Mouse (Mus musculus) heart, postnatal 36 days (tissue): Measurements from ENCODE around the gene Gm21836. TPM values are rescaled to one million over a fixed set of nuclear protein-coding genes. Genes with fewer than 3 reads are reported as not detected.
A peak's percentile ranks its signal among the peaks of the same experiment; 100 is the strongest.
"Not testable (repeated sequence)": the region's sequence is repeated elsewhere in the genome, so short reads cannot be mapped to it uniquely, and the experiment has no call there.

Source experiments
- DNase-seq, 2 experiments: peaks; one replicate each; pipeline ENCODE4 v3.0.0; 2021 to 2022
- intact Hi-C: fragments of 180-260 bp; cut with DNase I; formaldehyde crosslinking; loops from one replicate; pipeline ENCODE4 v1.15.1; 2025
- total RNA-seq, 2 experiments: library from RNA; stranded (reverse); gene quantifications; 2 replicates each; pipeline ENCODE4 v1.2.3; 2021

The Gm21836 gene
- total RNA-seq = not detected

DNA sequence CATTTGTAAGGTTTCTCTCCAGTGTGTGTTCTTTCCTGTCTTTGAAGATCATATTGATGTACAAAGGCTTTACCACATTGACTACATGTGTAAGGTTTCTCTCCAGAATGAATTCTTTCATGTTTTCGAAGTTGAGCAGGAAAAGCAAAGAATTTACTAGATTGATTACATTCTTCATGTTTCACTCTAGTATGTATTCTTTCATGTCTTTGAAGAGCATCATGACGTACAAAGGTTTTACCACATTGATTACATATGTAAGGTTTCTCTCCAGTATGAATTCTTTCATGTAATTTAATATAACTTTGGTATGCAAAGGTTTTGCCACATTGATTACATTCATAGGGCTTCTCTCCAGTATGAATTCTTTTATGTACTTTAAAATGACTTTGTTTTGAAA is at the start of gene Gm21836:
Gene Gm21836, minus strand, starts transcription at position 101 of the 400 bp plus-strand sequence.
- intact Hi-C loops, DNase-seq: not testable (repeated sequence)

DNA sequence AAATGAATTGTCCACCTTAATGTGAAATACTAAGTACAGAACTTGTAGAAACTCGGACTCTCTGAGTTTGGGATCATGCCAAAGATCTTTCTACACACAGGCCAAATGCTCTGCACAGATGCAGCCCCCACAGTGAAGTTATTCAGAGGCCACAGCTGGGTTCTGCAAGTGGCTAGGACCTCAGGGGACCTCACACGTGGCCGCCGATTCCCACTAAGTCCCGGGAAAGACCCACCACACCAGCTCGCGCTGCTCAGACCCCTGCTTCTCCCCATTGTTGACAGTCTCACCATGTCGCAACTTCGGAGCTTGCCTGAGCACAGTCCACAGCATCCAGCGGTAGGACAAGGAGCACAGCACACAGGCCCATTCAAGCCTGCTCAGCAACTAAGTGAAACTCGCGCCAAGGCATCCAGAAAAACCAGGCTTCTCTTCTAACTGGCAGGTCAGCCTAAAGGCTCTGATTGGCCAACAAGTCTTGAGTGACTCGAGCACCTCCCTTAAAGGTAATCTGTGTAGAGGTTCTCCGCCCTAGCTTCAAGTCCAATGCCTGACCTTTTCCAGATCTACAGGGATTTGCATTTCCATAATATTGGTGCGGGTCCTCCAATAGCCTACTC is 13.1 kb downstream of the Gm21836 start:
- DNase-seq, intact Hi-C loops: not testable (repeated sequence)

DNA sequence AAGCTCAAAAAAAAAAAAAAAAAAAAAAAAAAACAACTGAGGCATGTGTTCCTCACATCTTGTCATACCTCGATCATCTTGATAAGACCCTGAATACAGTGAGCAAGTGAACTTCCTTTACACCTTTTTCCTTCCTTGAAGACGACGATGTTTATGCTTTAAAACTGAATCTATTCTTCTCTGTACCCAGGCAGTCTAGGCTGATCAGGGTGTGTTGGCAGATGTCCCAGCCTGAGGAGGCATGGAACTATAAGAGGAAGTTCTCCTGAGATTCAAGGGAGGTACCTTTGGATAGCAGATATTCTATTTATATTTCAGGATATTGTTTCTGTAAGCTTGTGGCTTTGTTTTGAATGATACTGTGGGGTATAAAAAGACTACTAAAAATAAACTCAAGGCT is 15.5 kb downstream of the Gm21836 start:
- intact Hi-C loops = no loop called here
- DNase-seq = peak; percentile 52 to 53

DNA sequence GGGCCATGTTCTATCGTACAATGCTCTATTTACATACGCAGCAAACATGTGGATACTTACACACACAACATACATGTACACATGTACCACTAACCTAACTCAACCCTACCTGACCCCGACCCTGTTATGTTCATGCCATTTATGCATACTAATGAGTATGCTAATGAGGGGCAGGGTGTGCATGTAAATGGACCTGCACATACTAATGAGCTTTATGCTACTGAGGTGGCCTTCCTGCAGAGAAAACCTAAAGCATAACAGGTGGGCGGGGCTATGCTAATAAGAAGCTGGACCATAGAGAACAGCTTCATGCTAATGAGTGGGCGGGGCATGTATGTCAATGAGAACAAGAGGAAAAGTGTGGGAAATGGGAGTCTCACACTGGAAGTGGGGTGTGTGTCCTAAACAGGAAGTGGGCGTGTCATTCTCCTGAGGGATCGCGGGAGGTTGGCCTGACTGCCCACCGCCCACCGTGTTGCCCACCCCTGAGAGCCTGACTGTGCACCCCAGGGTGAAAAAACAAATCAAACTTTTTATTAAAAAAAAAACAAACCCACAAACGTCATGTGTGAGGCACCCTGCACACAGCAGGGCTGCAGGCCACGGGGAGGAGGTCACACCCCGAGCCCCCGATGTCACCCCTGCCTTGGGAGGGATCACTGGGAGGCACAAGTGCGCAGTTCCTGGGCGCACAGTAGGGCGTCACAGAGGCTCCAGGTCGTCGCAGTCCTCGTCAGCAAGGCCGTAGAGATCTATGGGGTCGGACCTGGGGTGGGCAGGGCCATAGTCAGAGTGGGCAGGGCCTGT is 17.3 kb downstream of the Gm21836 start, which contains the start of gene Ppp2r3d:
Gene Ppp2r3d, minus strand, starts transcription at position 803 of the 807 bp plus-strand sequence.
- intact Hi-C loops = no loop called here
- DNase-seq = no peak

DNA sequence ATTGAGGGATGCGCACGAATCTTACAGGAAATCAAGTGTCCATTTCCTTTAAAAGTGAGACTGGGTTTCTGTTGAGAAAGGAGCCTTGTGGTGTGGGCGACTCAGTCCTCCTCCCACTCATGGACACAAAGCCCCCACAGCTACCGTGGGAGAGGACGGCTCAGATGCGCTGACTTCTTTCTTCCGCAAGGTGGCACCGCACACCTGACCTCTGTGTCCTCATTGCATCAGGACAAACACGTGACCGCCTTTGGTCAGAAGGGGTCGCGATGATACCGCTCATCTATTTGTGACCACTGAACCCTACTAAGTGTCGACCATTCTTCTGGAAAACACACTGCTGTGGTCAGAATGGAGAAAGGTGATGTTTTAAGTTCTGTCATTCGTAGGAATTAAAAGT is 17.9 kb downstream of the Gm21836 start:
- intact Hi-C loops = no loop called here

DNA sequence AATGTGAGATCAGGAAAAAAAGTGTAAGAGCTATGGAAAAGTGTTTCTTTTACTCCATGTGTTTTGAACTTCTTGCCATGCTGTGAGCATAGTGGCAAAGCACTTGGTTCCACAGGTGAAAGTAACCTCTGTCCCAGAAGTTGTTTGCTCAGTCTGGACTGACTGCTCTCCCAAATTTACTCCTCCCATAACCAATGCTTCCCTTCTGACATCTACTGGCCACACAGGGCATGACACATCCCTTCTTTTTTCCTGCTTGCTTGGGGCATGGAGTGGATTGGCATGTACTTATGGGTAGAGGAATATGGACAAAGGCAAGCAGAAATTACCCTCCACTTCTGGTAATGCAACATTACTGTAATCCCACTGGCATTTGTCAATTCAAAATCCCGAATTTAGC is 37.0 kb downstream of the Gm21836 start:
- DNase-seq = peak; percentile 62 to 69
- intact Hi-C loops = no loop called here

More for the DNA sequence above, 17.9 kb downstream of the Gm21836 start:
- no peak for DNase-seq

Other genes with a start within 250 kb of the Gm21836 start
- gene 2010315B03Rik, start 181.1 kb downstream of the Gm21836 start, total RNA-seq = 10 to 100 TPM; 11.6 to 11.7 TPM
- 100 to 1,000 TPM in 1 of 2 experiments, 10 to 100 TPM in 1; 92.0 to 101 TPM for gene Ppp2r3d, start 16.9 kb downstream of the Gm21836 start, total RNA-seq